Mouse (Mus musculus) regulatory T cell (primary cell): ENCODE measurements around the gene Klhl29.

ENCODE experiments used
- in situ Hi-C: fragments of 300-600 bp; cut with MboI, MseI; formaldehyde crosslinking; loops from one replicate; pipeline ENCODE4 v1.15.1; 2025; ENCODE audit warnings: high pct_unique_total_duplicates

The Klhl29 gene

DNA sequence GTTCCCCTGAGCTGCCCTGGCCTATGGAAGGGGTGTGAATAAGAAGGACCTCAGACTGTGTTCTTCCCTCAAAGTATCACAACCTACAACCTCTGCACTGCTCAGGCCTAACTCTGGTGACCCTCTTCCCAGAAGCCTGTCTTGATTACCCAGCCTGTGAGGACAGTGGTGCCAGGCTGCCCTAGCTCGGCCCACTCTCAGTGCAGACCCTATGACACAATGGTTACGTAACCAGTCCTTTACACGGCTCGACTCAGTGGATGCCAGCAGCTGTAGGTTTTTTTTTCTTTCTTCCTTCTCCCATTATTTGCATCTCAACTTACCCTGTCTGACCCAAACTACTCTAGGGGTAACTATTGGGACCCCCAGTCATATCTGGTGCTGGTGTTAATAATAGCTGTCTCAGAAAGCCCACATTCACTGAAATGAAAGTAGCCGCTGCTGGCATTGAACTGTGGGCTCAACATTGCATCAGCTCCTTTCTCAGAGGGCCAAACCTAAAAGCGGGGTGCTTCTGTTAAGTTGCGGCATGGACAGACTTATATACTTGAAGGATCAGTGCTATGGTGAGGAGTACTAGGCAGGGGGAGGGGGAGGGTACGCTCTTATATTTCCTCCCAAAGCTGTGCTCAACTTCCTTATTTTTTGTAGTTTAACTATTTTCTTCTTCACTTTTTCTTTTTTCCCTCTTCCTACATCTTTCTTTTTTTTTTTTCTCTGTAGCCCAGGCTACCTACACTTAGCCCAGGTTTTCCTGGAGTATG lies 152.9 kb downstream of the Klhl29 start:
- in situ Hi-C loops: no loop called here

DNA sequence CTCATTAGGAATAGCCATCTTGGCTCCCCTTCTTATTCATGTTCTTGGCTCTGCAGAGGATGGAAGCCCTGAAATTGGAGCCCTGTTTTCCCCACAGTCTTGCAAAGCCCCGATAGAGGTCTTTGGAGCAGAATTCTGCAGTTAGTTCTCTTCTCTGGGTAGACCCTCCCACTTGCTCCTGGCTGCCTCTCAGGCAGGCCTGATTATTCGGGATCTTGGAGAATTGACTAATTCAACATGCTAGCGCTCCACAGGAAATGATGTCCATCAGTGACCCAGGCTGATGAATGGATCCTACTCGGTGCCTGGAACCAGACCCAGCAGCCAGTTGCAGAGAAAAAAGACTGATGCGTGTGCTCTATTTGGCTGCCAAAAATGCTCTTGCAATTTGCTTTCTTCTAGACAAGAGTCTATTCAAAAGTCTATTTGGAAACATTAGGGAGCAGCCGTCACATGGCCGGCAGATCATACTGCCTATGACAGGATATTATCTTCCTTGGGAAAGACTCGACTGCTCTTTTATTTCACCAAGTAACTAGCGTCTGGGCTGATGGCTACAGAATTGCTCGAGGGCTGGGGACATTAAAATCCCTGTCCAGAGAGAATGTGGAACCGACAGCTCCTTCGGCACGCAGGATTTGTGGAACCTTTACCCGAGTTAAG lies 155.4 kb downstream of the Klhl29 start:
- in situ Hi-C loops: no loop called here

DNA sequence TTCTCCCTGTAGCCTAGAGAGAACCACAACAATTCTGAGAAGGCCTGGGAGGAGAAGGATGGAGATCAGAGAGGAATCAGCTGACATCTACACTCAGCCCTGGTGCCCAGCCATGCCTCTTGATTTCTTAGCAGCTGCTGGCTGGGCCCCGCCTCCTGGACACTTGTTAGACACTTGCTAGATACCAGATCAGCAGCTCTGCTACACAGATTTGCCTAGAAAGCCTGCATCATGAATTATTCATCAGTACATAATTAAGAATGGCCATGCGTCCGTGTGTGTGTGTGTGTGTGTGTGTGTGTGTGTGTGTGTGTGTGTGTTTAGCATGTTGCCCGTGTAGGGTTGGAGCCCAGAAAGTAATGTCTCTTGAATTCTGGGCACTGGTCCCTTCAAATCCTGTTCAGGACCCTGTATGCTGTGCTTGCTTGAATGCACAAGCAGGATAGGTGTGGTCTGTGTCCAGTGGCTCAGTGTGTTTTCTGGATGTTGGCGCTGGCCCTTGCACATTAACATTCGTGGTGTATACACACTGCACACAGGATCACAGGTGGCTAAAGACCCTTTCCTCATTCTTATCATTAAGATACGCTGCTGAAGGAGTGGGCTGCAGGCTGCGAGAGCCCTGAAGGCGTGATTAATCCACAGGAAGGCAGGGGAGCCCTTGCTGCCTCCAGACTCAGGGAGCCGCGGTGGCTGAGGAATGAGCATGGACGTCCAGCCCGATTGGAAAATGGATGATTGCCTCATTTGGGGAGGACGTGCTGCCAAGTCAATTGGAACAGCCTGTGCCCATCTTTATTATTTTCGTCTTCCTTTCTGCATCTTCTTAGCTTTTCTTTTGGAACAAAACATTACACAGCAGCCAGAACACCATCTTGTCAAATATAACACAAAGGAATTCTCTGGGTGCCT lies 159.4 kb downstream of the Klhl29 start:
- in situ Hi-C loops: no loop called here

DNA sequence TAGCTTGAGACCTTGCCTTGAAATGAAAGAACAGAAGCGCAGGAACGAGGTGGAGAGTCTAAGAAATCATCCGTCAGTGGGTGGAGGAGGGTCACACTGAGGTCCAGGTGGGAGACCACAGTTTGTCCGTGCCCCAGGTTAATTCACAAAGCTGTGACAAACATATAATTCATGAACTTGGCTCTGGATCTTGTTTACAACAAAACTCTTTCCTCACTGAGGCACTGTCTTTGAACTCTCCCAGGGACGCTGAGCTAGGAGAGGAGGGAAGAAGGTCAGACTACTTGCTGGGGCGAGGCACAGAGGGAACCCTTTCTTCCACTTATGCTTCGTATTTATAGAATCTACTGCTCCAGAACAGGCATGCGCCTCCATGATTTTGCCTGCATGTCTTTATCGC lies 161.2 kb downstream of the Klhl29 start:
- in situ Hi-C loops: no loop called here

DNA sequence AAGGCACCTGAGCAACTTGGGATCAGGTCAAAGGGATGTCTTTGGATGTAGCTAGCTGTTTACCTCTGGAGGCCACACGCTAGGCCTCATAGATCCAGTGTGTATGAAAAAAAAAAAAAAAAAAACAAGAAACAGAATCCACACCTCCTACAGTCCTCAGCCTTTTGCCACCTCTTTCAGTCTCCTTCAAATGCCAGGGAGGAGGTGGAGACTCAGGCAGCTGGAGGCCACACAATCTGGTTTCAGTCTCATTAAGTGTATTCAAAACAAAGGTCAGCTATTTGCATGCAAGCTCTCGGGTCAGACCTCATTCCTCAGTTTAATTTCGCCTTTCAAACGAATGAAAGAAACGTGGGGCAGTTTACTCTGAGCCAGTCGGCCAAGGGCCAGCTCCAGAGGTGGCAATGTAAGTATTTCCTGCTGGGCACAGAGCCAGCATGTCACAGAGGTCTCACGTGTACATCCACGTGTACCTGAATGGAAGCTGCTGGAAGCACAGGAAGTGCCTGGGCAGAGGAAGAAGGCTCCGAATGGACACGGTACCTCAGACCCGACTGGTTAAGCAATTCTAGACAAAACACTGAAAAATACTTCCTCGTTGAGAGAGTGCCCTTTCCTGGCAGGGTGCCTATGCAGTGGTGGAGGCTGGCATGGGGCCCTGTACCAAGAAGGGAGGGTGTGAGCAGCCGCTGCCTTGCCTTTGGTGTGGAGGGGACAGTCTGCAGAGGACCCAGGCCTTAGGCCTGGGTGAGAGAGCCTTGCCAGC lies 162.0 kb downstream of the Klhl29 start:
- in situ Hi-C loops: no loop called here

DNA sequence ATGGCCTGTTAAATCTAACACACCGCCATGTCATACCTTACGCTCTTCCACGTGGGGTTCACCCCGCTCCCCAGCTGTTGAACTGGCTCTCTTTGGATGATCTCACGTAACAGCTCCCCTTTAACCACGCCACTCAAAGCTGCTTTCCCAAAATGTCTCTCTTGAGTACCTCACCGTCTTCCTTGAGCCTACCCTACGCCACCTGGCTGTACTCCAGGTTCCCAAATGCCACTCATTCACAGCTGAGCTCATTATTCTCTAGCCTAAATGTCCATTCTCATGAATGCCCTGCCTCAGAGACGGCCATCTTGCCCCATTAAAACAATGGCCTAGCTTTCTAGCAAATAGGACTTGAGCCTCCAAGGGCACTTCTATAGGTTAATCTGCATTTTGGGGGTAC lies 163.6 kb downstream of the Klhl29 start:
- in situ Hi-C loops: no loop called here

GRCm38 (mm10) chr12:5210786-5211185 lies 164.7 kb downstream of the Klhl29 start:
- in situ Hi-C loops: no loop called here

- in situ Hi-C loops: no loop called here
Observed at GRCm38 (mm10) chr12:5207941-5208905, 167.3 kb downstream of the Klhl29 start.

DNA sequence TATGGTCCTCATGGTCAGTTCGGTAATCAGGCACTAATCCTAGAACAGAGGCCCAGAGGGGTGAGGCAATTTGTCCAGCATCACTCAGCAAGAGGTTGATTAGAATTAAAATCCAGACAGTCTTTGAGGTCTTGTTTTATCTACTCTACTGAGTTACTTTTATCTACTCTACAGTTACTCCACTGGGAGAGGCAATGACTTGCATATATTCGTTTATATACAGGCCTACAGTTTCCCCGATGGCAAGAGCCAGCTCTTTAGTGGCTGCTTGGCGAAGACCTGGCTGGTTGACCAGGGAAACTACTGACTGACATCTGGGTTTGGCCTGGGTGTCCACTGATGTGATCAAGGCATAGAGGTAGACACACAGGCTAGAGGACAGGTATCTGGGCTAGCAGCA lies 168.3 kb downstream of the Klhl29 start:
- in situ Hi-C loops: no loop called here

DNA sequence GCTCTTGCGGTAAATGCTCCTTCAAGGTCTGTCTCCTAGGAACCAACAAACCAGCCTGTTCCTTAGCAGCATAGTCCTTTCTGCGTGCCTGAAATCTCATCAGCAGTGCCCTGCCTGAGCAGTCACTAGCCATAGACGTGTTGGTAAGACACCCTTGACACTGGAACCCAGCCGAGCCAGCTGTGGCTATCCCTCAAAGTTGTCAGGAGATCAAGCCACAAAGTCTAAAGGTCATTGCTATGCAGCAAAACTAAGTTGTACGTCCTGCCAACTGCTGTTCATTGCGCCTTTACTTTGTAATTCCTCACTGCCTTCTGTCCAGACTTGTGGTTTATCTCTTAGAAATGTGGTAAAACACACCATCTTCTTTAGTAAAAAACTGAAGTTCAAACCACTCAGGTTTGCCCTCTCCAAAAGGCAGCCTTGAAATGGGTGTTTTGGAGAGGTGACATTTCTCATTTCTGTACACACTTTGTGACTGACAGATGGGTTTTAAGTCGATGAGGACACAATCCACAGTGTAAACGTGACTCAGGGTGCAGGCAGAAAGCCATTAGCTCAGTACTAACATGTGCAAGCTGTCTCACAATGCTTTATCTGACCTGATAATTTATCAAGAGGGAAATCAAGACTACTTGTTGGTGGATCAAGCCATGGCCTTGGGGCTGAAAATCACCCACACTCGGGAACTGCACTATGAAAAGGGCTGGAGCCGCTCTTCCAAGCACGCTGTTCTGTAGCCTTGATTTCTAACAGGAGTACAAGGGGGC lies 171.2 kb downstream of the Klhl29 start:
- in situ Hi-C loops: no loop called here

- in situ Hi-C loops: no loop called here
Observed at GRCm38 (mm10) chr12:5203385-5203784, 172.1 kb downstream of the Klhl29 start.

DNA sequence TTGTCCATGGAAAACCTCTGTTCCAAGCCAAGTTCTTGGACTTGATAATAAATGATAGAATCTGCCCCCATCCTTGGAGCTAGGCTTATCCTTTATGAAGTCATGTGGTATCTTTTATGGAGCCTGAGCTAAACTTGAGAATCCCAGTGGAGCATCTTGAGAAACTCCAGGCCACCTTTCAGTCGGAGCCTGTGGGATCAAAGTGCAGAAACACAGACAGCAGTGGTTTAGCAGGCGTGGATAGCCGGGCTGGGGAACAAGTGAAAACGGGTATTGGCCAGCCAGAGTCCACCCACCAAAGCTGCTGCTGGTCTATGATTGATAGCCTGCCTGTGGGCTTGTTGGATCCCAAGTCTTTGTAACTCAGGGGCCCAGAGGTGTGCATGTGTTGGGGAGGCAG lies 177.2 kb downstream of the Klhl29 start:
- in situ Hi-C loops: no loop called here

GRCm38 (mm10) chr12:5194176-5194575 lies 181.3 kb downstream of the Klhl29 start:
- in situ Hi-C loops: no loop called here

GRCm38 (mm10) chr12:5192380-5192718 lies 183.1 kb downstream of the Klhl29 start:
- in situ Hi-C loops: no loop called here

DNA sequence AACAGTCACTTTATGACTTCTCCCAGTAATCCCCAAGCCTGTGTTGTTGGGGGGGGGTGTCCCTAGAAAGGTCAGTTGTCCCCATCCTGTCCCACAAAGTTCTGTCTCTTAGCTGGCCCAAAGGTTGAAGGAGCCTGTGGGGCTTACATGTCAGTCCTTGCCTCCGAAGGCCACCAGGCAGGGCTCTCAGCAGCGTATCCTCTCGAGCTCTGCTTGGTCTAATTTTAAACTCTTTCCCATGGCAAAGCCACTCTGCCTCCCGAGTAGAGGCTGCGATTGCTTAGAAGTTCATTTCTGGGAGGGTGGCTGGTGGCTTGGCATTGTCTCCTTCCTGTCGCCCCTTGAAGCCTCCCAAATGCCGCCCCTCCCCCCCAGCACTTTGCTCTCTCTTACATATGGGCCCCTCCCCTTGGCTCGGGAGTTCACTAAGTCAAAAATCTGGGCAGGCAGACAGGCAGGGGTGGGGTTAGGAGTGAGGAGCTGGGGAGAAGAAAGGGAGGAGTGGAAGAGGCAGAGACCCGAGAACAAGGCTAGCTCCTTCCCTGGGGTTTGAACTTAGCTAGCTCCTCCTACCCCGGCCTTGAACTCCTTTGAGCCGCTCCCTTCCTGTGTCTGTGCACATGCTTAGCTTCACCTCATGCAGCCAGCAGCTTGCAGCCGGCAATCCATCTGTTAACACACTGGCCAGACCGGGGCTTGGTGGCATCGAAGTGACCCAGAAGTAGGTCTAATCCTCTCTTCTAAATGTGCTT lies 183.7 kb downstream of the Klhl29 start:
- in situ Hi-C loops: no loop called here

DNA sequence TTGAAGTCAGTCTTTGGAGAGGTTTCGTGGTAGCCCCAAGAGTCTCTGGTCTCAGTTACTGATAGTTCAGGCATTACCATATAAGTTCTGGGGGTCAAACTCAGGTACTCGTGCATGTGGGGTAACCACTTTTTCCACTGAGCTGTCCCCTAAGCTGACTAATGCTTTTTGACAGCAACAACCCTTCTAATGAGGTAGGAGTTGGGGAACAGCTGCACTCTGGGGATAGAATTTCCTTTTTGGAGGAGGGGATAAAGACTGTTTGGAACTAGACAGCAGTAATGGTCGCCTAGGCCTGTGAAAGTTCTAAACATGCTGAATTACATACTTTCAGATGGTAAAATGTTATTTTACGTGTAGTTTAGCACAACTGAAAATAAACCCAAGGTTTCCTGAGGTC lies 184.3 kb downstream of the Klhl29 start:
- in situ Hi-C loops: no loop called here

- in situ Hi-C loops: no loop called here
Observed at GRCm38 (mm10) chr12:5189446-5190150, 185.9 kb downstream of the Klhl29 start.

GRCm38 (mm10) chr12:5188899-5189298 lies 186.6 kb downstream of the Klhl29 start:
- in situ Hi-C loops: no loop called here
